Mouse (Mus musculus): ENCODE data around the gene Raet1d. TPM values are rescaled to one million over a fixed set of nuclear protein-coding genes. Genes with fewer than 3 reads are reported as not detected.

The Raet1d gene
- total RNA-seq (2023) = not detected

GRCm38 (mm10) chr10:22360252-22360651 lies at the start of gene Raet1d:
Raet1d (plus strand) TSS chr10:22360552.

Other genes starting within 250 kb of the Raet1d start
- 27.8 TPM for gene E030030I06Rik, start 211.3 kb upstream of the Raet1d start, total RNA-seq (2023)
- gene Raet1e, start 202.0 kb upstream of the Raet1d start, total RNA-seq (2023) = 0.47 TPM
- gene H60b, start 202.0 kb upstream of the Raet1d start, total RNA-seq (2023) = 0.53 TPM

Measured in CD4-positive naive resting alpha-beta T cell, adult 76 days (primary cell).